Mouse (Mus musculus) right cerebral cortex, postnatal 10 days (tissue): ENCODE data around the gene Chst13.

Experiments
- DNase-seq, 2 experiments: peaks; one replicate each; pipeline ENCODE4 v3.0.0; 2021; ENCODE audit warnings: low spot score in 2 of 2

Chst13 gene

DNA sequence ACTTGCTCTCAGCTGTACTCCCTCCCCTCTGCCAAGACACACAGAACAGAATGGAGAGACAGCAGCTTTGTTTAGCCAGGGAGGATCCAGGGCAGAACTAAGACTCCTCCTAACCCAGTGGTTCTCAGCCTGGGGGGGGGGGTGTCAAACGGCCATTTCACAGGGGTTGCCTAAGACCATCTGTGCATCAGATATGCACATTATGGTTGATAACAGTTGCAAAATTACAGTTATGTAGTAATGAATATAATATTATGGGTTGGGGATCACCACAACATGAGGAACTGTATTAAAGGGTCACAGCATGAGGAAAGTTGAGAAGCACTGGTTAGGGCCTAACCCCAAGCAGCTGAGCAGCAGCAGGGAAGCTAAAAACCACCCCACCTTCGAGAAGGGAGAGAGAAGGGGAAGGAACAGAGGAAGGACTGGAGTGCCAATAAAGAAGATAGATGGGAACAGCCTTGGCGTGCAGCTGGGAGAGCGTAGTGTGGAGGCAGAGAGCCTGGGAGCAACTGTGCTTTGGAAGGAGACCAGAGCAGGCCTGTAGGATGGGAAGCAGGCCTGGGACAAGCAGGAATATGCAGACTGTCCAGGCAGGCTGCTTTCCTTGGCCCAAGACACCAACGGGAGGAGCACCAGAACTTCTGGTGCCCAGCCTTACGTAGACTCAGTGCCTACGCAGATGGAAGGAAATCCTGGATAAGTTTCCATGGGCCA is 5.4 kb downstream of the Chst13 start:
- peak in 1 of 2 experiments; percentile 31 for DNase-seq

DNA sequence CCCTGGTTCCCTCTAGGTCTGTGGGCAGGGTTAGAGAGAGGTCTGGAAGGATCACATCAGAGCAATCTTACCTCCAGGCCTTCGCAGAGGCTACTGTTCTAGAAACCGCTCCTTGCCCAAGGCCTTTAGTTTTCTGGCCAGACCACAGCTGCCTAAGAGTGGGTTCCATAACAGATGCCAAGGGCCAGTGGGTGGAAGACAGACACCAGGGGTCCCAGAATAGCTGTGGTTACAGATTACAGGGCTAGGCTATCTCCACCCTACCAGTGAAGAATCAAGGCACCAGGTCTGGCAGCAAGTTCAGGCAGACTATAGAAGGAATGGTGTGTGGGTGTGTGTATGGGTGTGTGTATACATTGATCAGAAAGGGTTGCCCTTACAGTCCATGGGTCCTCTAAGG is 6.0 kb downstream of the Chst13 start:
- DNase-seq, result no peak

DNA sequence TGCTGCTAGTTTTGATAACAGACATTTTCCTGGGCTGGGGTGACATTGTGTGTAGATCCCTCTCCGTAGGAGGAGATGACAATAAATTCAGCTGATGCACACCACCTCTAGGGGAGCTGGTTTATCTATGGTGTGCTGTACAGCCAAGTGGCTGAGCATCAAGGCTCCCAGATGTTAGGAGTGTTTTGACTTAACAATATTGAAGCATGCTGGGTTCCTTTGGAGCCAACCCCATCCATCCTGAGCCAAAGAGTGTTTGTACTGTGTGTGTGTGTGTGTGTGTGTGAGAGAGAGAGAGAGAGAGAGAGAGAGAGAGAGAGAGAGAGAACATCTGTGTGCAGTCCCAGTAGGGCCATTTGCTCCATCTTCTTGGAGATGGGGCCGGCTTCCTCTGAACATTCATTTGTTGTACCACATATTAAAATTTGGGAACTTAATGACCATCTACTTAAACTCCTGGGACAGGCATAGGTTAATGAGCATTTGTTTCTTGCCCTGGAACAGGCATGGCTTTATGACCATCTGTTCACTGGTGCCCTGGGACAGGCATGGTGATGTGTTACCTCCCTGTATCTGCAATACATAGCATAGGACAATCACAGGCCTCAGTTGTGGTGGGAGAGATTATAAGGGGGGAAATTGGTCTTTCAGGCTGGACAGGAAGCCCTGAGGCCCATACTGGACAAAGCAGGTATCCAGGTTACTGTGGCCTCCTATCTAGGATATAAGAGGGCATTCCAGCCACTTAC is 7.3 kb downstream of the Chst13 start:
- DNase-seq, result no peak

DNA sequence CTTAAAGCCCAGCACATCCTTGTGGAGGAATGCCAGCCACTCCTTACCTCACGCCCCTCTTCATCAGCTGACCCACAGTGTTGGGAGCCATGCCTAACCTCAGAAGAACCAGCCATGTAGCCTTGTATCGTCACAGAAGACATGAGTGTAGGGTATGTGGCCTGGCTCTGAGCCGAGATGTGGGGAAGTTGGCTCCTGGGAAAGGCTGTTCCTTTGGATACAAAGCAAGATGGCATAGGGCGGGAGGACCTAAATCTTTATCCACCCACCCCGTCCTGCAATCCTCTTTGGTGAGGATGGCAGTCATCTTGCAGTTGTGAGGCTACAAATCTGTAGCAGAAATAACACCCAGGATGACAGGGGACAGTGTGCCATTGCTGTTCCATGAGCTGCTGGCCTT is 9.0 kb downstream of the Chst13 start:
- peak in 1 of 2 experiments; percentile 28 for DNase-seq

DNA sequence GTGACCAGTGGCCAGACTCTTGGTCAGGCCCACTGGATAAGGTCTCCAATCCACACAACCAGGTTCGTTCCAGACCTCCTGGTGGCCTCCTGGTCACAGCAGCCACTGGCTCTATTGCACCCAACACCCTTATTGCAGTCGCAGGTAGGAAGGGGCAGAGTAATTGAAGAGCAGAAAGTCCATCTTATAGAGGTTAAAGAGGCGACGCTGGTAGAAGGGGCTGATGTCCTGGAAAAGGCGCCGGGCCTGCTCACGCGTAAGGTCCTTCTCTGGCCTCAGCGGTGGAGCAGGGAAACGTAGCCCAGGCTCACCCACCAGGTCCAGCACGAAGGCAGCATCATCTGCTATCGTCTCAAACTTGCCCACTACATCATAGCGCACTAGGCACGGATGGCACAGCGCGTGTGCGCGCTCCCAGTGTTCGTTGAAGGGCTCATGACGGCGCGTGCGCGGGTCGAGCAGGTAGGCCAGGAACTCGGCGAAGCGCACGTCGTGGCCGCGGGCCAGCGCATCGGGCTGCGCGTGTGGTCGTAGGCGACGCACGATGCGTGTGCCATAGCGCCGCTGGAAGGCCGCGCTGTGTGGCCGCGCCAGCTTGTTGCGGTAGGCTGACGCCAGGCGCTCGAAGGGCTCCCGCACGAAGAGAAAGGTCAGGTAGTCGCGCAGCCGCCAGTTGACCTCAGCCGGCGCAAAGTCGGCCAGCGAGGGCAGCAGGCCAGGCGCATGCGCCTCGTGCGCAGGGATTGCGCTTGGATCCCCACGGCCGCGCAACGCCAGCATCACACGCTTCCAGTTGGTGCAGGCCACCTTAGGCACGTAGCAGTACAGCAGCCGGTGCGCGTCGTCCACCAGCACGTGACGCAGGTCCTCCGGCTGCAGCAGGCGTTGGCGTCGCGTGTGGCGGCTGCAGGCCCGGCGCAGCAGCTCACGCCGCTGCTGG is 15.9 kb downstream of the Chst13 start:
- no peak for DNase-seq

DNA sequence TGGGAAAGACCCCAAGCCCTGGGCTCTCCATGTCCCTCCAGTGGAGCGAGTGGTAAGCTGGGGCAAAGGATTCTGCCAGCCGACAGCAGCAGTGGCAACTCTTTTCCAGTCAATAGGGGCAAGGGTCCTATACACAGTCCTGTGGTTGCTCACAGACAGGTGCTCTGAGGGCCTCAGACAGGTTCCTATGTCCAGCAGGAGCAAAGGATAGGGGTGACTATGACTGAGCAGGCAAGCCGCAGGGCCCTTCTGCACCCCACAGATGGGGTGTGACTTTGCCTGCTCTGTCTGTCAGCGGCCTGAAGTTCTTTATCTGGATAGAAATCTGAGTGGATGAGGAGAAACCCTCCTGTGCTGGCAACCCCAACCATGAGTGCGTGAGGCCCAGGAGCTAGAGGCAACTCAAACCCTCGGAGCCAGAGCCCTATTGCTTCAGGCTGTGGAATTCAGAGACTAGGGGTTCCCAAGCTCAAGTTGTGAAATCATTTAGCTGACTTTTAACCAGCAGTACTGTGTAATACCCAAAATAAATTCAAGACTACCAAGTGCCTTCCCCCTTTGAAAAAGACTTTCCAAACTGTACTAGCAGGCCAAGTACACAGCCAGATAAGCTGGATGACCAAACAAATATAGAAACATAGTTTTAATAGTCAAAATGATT is 18.5 kb downstream of the Chst13 start:
- no peak for DNase-seq

DNA sequence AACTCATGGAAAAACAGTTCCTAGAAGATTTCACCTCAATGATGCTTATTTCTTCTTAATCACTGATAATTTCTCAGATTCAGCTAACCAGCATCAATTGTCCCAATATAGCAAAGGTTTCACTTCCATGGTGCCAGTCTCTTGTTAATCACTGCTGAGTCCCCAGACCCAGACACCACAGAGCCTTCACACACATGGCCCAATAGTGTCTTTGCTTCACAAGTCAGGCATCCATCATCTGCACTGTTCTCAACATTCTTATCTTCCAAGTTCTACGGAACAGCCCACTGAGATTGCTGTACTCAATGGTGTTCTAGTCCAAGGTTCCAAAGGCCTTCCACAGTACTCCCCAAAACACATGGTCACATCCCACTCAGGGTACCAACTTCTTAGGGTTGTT is 24.1 kb downstream of the Chst13 start, which contains the start of gene BC048671:
Gene BC048671 (plus strand): TSS at position 301 of the 400 bp plus-strand sequence.
- no peak for DNase-seq

DNA sequence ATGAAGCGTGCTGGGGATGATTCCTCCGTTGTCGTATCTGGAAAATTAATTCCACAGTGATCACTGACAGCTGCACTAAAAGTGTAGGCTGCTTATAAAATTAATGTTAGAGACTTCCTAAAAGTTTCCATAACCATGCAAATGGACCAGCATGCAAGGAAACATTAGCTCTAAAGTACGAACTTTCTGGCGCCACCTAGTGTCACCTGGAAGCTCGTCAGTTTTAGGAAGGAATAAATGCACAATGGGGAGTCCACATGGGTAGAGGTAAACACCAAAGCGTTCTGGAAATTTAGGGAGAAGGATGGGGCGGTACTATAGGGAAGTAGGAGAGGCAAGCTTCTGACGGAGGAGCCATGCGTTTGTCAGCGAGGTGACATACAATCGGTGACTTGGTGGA is 36.7 kb downstream of the Chst13 start:
- peak in 1 of 2 experiments; percentile 33 for DNase-seq
